Mouse (Mus musculus) frontal cortex, postnatal 10 days (tissue): ENCODE data around the gene Polr1c.

Source experiments
- DNase-seq, 2 experiments: peaks; one replicate each; pipeline ENCODE4 v3.0.0; 2022; ENCODE audit warnings: low spot score in 2 of 2, mixed read lengths in 1 of 2

The Polr1c gene

DNA sequence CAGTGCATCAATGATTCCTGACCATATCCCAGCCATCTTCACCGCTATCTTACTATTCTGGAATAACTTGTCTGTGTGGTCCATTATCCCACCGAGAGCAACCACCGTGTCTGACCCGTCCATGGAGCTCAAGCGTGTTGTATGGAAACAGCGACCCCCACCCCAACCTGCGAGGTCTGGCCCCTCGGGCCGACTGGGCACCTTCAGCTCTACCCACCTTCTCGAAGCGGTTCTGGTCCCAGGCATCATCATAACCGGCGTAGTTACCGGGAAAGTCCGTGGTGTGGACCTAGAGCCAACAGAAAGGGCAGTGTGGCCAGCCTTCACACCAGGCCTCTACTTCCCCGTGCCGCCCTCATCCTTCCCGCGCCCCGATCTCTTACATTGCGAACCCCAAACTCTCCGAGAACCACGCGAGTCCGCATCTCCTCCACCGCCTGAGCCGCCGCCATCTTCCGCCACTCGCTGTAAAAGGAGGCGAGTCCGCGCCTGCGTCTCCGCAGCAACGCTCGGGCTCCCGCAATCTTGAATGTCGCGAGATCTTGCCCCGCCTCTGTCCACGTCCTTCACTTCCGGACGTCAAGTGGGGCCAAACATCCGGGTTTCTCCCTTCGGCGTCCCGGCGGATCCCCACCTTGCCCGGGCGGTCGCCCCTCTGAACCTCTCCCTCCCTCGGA, at the start of gene Polr1c, which contains the start of gene Yipf3:
TSS of gene Polr1c (minus strand) at position 543 of the 677 bp plus-strand sequence.
TSS of gene Yipf3 (plus strand) at position 569 of the 677 bp plus-strand sequence.
- peak; percentile 90 to 95 for DNase-seq

- DNase-seq: no peak
Observed at GRCm38 (mm10) chr17:46297028-46297363, 49.1 kb upstream of the Polr1c start.

DNA sequence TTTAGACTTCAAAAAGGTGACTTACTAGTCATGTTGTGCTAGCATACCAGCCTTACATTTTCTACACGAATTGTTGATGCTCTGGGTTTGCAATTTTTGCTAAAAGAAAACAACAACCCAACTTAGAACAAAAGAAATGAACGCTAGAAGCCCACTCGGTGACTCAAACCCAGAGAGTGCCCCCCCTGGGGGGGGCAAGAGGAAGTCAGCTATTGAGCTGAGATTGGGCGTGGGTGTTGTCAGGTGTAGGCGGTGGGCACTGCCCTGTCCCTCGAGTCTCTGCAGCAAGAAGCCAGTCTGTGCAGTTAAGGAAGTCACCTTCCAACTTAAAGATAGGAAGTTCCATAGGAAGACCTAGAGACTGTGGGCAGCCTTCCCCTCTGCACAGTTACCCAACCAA, 48.7 kb upstream of the Polr1c start:
- DNase-seq: no peak

GRCm38 (mm10) chr17:46287678-46288095, 39.8 kb upstream of the Polr1c start:
- DNase-seq: no peak

DNA sequence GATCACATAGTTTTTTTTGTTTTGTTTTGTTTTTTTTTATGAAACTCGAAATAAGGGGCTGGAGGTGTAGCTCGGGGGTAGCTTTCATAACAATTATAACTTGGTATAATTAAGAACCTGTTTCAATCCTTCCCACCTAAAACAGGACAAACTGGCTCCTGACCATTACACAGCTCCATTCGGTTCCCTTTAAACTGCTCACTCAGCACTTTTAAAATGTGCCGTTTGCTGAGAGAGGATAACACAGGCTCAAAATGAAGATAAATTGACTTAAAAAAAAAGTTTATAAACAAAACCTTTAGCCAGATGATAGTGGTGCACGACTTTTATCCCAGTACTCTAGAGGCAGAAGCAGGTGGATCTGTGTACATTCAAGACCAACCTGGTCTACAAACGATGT, 37.6 kb upstream of the Polr1c start:
- DNase-seq: no peak

- no peak for DNase-seq
Observed at GRCm38 (mm10) chr17:46284653-46285052, 36.8 kb upstream of the Polr1c start.

- no peak for DNase-seq
Observed at GRCm38 (mm10) chr17:46283911-46284310, 36.1 kb upstream of the Polr1c start.

DNA sequence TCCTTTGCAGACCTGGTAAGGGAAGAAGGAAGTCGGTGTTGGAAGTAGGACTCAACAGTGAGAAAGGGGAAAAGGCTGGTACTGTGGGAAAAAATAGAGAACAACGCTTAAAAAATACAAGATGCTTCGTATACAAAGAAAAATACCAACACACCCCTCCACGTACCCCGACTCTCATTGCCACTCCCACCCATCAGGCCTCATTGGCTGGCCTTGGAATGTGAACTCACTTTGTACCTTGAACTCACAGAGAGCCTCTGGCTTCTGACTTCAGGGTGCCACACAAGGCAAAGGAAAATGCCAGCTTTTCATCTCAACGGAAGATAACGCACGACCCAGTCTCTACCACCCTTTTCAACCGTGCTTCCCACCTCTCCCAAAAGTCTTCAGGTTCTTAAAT, 35.3 kb upstream of the Polr1c start:
- DNase-seq: no peak

DNA sequence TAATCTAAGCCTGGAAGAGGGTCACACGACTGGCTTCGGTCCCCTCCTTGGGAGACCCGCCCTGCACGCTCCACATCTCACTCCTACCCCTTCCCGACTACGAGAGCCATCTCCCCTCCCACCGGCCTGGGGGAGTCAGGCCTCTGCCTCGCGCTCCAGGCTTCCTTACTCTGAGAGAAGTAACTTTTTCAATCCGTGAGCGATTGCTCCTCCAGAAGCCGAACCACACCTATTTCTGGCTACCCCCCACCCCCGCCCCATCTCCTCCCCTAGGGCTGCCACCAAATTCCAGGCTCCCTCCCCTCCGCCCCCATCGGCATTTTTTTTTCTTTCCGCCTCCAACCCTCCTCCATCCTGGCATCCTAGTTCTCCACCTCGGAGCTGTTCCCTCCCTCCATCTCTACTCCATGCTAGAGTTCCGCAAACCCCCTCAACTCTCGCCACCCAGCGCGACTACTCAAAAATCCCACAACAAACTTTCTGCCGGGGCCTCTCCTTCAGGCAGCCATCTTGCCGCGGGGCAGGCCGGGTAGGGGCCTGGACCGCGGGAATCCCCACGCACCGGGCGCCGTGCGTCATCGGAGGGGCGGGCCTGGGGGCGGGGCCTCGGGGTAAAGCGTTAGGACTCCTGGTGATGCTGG, 34.7 kb upstream of the Polr1c start, which contains the start of gene Tjap1:
TSS of gene Tjap1 (minus strand) at position 544 of the 641 bp plus-strand sequence.
- peak; percentile 68 to 80 for DNase-seq

DNA sequence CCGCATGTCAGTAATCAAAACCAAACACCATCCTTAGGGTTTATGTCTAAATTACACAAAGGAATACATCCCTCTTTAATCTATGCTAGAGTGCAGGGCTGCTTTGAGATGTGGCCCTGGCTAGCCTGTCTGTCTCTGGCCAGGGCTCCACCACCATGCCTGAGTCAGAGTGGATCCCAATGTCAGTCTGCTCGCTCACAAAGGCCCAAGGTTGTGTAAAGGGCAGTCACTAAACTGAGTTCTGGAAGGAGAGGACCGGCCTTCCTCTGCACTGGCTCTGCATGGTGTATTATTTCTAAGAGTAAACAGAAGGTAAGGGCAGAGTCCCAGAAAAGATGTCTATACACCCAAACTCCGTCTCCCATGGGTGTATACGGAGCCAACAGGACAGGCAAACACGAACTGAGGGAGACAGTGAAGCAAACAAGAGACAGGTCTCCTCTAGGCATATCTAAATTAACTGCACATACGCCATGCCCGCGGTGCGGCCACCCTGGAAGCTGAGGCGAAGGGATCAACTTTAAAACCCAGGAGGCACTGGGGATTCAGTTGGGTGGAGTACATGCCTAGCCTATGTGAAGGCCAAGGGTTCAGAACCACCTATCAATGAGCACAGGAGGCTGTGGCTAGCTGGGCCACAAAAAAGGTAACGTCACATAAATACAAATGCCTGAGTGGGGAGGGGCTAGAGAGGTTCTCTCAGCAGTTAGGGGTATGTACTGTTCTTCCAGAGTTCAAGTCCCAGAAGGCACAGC, 30.3 kb upstream of the Polr1c start:
- no peak for DNase-seq

GRCm38 (mm10) chr17:46277586-46277985, 29.7 kb upstream of the Polr1c start:
- no peak for DNase-seq

- DNase-seq: no peak
Observed at GRCm38 (mm10) chr17:46275506-46275905, 27.7 kb upstream of the Polr1c start.

- no peak for DNase-seq
Observed at GRCm38 (mm10) chr17:46275034-46275433, 27.2 kb upstream of the Polr1c start.

GRCm38 (mm10) chr17:46274465-46274864, 26.6 kb upstream of the Polr1c start:
- no peak for DNase-seq

DNA sequence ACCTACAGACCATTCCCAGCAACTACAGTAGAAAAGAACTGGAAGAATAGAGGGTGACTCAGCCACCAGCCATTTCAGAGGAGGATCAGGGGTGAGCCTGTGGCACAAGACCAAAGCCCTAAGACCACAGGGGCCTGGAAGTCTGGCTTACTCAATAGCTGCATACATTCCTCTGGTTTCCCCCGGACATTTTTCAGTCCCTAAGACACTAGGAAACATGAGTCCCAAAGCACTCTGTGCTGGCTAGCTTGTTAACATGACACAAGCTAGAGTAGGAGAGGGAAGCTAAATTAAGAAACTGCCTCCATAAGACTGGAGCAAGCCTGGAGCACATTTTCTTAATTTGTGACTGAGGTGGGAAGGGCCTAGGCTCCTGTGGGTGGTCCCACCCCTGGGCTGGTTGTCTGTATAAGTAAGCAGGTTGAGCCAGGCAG, 26.0 kb upstream of the Polr1c start:
- DNase-seq: no peak

GRCm38 (mm10) chr17:46272675-46273074, 24.8 kb upstream of the Polr1c start:
- no peak for DNase-seq

DNA sequence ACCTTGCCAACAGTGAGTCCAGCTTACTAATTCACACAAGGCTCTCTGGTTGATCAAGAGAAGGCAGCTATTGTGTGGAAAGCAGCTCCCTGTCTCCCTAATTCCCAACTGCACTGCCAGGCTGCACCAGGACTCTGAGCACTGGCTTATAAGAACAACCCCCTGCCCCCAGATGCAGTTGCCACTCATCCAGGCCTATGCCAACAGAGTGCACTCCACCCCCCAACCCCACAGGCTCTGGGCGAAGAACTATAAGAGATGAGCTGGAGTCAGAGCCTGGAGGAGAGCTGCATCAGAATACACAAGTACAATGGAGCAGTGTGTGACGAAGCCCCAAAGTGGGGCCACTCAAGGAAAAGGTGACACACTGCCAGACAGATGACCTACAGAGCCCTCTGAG, 24.2 kb upstream of the Polr1c start:
- DNase-seq: no peak

GRCm38 (mm10) chr17:46269771-46270534, 22.1 kb upstream of the Polr1c start:
- no peak for DNase-seq

DNA sequence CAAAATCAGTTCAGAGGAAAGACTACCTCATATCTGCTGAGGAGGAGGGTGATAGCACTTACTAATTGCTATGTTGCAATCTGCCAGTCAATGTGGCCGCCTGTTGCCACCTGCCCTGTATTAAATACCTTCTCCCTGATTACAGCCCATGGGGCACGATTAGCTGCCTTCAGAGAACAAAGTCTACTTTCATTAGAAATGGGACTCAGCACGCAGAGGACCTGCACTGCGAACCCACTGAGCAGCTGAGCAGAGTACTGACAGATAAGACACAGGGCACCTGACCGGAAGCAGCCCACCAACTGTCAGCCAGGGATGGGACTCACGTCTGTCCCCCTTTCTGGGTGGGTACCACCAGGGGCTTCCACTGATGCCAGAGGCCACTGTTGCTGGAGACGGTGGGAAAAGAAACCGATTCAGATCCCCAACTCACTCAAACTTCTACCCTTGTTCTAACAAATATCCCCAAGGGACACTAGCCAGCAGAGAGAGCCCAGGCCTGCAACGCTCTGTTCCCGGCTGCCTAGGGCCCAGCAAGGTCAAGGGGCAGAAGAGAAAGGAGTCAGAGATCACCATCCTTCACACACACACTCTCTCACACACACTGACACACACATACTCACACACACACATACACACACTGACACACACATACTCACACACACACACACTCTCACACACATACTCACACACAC, 20.3 kb upstream of the Polr1c start:
- DNase-seq: no peak

GRCm38 (mm10) chr17:46267511-46267910, 19.7 kb upstream of the Polr1c start:
- DNase-seq: no peak

GRCm38 (mm10) chr17:46266986-46267385, 19.1 kb upstream of the Polr1c start:
- DNase-seq: no peak
